Mouse (Mus musculus): Measurements from ENCODE around the gene Agtrap.

Agtrap gene

DNA sequence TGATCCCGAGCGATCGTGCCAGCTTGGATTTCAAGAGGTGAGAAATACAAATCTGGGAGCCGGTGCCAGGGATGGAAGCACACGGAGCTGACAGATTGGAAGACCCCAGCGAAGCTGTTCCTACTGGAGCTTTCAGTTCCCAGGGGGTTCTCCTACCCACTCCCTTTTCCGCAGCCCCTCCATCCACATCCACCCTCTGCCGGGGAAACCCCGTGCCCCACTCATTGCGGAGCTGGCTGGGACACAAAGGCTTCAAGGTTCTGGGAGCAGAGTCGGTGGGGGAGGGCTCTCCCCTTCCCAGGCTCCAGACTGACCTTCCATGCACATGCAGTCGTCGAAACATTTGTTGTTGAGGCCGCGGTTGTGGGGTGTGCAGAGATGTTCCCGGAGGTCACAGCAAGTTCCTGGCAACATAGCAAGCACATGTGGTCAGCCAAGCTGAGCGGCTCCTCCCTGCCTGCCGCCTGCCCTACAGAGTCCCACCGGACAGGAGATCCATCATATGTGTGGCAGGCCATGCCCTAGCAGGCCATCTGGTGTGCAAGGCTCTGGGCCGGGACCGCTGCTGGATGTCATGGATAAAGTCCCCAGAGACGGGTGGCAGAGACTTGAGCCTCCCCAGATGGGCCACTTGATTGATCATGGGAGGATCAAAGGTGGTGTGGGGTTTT lies 19.9 kb upstream of the Agtrap start:
- in situ Hi-C loops (cut with MboI; ENCODE audit: low sequenced_read_pairs) = no loop called here

DNA sequence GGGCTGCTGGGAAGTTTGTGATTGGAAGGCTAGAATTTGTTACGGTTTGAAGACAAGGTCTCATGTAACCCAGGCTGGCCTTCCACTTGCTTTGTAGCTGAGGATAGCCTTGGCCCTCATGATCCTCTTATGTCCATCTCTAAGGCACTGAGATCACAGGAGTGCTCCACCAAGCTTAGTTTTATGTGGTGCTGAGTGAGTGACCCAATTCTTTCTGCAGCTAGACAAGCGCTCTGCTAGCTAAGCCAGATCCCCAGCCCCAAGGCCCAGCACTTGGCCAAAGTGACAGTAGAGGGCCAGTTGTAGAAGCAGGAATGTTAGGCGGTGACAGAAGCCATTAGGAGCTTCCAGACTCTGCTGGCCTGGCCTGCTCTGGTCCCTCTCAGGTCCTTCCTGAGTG lies 16.3 kb upstream of the Agtrap start:
- in situ Hi-C loops (cut with MboI; ENCODE audit: low sequenced_read_pairs) = no loop called here

DNA sequence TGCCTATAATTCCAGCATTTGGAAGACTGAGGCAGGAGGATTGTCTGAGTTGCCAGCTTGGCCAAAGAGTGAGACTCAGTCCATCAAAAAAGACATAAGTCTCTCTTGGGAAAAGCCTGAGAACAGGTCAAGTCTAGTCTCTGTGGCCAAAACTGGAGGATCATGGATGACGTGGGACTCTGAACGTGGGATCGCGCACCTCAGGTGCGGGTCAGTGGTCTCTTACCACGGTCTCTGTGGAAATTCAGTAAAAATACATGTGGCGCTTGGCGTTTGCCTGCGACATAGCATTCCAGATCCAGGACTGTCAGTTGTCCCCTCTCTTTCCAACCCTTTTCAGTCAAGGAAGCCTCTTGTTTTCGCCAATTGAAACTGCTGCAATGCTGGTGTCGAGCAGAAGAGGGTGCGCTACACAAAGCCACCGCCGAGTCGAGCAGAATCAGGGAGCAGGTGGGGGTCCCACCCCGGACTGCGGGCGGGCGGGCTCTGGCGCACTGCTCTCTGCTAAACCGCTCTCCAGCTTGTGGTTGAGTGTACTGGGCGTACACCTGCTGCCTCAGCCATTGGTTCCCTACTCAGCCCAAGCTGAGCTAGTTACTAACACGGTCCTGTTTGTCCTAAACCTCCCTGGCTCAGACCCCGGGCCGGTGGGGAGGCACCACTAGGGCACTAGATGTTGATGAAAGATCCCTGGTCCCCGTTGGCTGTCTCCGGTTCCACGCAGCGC lies 14.1 kb upstream of the Agtrap start:
- in situ Hi-C loops (cut with MboI; ENCODE audit: low sequenced_read_pairs) = no loop called here

DNA sequence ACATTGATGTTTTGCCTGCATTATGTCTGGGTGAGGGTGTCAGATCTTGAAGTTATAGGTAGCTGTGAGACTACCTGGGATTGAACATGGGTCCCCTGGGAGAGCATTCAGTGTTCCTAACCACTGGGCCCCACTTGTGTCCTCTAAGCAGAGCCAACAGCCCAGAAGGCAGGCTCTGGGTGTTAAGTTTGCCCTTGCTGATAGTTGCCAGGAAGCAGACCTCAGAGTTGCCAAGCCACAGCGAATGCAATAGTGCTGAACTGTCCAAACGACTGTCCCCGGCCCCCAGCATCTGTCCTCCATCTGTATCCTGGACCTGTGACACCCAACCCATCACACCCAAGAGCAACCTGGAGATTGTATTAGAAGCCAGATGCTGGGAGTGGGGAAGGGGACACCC lies 10.8 kb upstream of the Agtrap start:
- in situ Hi-C loops (cut with MboI; ENCODE audit: low sequenced_read_pairs) = no loop called here

DNA sequence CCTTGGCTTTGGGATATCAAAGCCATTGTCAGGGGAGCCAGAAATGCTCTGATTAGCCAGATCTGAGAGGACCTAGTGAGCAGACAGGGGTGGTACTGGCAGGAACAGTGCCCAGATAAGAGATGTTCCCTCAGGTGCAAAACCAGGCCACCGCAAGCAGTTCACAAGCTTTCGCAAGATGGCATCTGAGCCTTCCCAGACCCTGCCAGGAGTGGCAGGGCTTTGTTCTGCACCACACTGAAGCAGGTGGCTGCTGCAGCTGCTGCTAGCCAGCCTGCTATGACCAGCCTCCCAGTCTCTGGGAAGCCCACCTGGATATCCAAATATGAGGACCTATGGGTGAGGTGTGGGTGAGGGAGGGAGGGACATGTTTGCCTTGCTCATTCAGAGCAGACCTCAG lies 10.1 kb upstream of the Agtrap start:
- in situ Hi-C loops (cut with MboI; ENCODE audit: low sequenced_read_pairs) = no loop called here

DNA sequence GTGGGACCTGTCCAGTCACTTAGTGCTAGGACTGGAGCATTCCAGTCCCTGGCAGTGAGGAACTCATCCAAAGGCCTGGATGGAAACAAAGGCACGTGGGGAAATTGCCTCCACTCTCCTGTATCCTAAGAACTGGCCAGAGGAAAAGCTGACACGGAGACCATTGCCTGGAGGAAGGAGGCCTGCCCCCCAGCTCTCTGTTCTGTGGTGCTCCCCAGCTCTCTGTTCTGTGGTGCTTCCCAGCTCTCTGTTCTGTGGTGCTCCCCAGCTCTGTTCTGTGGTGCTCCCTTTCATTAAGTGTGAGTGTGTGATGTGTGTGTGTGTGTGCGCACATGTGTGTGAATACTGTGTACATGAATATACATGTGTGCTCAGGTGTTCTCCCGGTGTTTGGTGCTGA lies 7.2 kb upstream of the Agtrap start:
- in situ Hi-C loops (cut with MboI; ENCODE audit: low sequenced_read_pairs) = no loop called here

DNA sequence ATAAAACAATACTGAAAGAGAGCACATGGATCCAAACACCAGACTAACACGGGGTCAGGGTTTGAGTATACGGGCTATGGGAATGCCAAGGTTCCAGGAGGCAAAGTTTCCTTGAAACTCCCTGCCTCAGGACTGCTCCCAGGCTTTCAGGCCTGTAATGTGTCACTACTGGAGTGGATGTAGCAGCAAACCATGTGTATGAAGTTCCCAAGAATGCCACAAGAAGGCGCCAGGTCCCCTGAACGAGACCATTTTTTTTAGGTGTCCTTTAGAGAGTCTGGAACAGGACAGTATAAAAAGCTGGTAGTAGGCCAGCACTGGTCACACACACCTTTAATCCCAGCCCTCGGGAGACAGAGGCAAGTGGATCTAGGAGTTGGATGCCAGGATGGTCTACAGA lies 6.3 kb upstream of the Agtrap start:
- in situ Hi-C loops (cut with MboI; ENCODE audit: low sequenced_read_pairs) = no loop called here

DNA sequence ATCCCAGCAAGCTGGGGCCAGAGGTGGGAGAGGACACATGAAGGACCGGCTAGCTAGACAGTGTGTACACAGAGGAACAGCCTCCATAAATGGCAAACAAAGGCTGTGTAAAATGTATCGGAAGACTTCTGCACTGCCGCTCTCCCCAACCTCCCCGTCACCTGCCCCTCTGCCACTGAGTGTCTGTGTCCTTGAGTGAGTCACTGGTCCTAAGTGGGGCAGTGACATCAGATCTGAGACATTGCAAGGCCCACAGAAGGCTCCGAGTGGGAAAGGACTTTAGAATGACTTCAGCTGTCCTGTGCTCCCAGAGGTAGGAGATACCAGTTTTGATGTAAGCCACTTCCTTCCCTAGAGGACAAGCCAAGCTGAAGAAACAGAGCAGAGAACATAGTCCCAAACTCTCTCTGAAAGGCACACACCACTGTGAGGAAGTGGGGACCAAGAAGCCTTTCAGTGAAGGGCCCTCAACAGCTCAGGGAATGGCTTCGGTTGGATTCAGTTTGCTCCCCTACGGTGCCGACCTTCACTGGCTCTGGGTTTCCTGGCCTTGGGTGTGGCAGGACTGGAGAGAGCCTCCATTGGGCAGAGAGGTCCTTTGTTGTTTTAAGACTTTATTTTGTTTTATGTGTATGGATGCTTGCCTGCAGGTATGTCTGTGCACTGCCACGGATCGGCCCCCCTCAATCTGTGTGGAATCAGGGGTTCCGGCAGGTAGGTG lies 4.9 kb upstream of the Agtrap start:
- in situ Hi-C loops (cut with MboI; ENCODE audit: low sequenced_read_pairs) = no loop called here

DNA sequence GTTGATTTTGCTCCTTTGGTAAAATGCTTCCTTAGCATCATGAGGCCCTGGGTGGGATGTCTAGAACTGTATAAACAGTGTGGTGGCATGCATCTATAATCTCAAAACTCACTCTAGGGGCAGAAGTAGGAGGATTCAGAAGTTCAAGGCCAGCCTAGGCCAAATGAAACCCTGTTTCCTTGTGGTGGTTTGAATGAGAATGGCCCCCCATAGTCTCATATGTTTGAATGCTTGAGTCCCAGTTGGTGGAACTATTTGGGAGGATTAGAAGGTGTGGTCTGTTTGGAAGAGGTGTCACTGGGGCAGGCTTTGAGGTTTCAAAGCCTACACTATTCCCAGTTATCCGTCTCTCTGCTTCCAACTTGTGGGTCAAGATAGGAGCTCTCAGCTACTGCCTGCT lies 3.4 kb upstream of the Agtrap start:
- in situ Hi-C loops (cut with MboI; ENCODE audit: low sequenced_read_pairs) = no loop called here

DNA sequence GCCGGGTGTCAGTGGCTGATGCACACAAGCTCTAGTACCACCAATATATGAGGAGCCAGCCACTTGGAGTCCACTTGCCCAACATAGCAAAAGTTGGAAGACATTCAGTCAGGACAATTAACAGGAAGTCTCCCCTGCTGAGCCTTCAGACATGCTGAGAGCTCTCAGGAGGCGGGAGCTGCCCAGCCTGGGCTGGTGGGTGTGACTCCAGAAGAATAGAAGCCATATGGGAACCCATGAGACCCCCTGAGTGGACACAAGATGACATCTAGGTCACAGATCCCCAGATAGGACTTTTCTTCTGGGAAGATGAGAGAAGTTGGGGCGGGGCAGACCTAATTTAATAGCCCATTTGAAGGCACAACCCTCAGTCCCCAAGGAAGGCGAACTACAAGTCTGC lies 1.3 kb upstream of the Agtrap start:
- in situ Hi-C loops (cut with MboI; ENCODE audit: low sequenced_read_pairs) = no loop called here

DNA sequence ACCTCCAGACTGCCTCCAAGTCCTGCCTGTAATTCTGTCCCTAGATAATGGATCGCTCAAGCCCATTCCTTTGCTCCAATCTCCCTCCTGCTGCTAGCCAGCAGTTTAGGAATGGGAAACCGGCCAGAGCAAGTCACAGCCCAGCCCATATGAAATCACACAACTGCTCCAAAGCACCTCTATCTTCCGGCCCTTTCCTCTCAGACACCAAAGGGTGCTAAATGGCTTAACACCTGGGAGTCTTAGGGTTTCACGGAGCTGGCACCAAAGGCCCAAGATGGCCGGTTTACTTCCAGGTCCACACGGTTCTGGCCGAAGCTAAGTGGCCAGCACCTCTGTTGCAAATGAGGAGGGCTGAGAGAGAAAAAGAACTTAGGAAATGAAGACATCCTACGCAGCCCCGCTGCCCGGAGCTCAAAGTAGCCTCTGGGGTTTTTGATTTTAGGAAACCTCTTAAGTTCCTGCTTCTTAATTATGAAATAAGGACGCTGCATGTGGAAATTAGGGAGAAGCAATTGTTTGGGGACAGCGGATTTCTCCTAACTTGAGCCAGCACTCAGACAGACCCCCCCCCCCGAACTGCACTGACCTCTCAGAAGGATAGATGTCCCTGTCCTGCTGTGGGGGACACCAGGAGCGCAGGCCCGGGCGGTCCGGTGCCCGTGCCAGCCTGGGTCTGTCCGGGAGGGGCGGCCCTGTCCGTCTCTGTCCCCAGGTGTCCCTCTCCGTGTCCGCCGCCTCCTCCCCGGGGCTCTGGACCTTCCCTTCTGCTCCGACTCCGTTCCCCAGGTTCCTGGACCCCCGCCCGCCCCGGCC lies 532 bp downstream of the Agtrap start:
- in situ Hi-C loops (cut with MboI; ENCODE audit: low sequenced_read_pairs) = no loop called here

DNA sequence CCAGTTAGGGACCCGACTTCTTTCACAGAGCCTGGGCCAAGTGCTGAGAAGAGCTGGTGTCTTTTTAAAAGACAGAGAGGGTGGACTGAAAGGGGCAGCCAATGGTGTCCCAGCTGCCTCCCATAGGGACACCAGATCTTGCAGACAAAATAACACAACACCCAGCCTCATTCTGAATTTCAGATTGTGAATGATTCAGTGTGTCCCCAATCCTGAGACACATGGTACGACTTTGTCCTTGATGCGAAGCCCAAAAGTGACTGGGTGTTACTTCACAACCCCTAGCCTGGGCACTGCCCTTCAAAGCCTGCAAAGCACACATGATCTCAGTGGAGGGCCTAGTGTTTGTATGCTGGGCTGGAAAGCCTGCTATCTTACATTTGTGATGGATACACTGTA lies 1.9 kb downstream of the Agtrap start:
- in situ Hi-C loops (cut with MboI; ENCODE audit: low sequenced_read_pairs) = no loop called here

DNA sequence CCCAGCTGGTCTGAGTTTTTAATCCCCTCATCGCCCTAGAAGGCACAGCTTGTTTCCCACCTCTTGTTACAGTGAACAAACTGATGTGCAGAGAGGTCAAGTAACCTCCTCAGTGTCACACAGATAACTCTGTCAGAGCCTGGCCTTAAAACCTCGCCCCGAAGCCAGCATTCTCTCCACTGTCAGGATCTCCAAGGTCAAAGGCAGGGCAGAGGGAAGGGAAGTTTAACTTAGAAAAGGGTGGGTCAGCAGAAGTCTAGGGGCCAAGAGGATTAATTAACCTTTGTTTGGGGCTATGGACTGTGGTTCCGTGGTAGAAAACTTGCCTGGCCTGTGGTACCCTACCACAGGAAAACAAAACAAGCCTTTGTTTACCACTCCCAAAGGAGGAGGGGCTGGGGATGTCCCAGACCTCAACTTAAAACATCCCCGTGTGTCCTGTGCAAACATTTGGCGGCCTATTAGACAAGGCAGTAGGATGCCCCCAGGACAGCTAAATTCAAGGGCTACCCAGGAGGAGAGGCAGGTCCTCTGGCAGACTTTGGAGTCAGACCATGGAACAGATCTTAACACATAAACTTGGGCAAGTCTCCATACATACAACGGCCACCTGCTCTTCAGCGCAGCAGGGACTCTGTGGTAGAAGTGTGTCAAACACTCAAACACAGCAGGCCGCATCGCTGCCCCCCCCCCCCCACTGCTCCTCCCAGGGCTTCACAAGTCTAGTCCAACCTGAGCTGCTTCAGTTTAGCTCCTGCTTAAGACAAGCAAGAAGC lies 2.5 kb downstream of the Agtrap start:
- in situ Hi-C loops (cut with MboI; ENCODE audit: low sequenced_read_pairs) = no loop called here

DNA sequence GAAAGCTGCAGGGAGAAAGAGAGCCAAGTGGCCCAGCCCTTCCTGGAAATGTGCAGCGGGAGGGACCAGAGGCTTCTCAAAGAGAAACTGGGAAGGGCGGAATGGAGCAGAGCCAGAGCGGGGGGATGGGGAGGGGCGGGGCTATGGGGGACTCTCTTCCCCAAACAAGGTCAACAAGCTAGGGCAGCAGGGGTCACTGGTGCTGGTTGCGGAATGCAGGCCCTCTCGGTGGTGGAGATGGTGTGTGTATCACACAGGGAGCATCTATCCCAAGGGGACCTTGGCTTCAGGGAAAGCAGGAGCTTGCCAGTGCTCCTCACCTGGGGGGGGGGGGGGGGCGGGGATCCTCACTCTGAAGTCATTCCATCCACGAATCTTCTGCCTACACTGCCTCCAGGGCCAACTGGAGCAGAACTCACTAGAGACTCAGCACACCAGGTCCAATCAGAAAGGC lies 3.5 kb downstream of the Agtrap start:
- in situ Hi-C loops (cut with MboI; ENCODE audit: low sequenced_read_pairs) = no loop called here

DNA sequence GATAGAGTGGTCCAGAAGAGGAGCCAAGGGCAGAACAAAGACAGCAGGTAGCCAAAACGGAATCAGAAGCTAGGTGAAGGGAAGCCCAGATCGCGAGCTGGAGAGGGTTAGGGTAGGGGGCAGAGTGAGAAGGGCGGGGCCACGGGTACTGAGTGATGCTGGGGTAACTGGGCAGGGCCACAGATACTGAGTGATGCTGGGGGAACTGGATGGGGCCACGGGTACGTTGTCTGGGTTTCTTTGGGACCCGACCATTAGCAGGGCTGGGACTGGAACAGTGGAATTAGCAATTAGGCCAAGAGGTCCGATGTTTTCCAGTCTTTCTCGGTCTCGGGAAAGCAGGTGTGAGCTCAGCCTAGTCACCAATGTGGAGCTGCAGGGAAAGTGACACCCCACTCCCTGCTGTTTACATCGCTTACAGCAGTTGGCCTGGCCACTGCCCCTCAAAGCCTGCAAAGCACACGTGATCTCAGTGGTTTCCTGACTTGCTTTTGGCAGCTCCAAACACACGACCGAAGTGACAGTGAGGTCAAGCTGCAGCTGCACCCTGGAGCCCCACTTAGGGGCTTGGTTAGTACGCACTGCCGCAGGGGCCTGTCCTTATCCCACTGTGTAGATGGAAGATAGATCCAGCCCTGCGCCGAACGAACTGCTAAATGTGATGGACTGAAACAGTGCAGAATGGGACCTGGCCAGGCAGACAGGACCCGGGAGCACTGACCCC lies 4.5 kb downstream of the Agtrap start:
- in situ Hi-C loops (cut with MboI; ENCODE audit: low sequenced_read_pairs) = no loop called here

DNA sequence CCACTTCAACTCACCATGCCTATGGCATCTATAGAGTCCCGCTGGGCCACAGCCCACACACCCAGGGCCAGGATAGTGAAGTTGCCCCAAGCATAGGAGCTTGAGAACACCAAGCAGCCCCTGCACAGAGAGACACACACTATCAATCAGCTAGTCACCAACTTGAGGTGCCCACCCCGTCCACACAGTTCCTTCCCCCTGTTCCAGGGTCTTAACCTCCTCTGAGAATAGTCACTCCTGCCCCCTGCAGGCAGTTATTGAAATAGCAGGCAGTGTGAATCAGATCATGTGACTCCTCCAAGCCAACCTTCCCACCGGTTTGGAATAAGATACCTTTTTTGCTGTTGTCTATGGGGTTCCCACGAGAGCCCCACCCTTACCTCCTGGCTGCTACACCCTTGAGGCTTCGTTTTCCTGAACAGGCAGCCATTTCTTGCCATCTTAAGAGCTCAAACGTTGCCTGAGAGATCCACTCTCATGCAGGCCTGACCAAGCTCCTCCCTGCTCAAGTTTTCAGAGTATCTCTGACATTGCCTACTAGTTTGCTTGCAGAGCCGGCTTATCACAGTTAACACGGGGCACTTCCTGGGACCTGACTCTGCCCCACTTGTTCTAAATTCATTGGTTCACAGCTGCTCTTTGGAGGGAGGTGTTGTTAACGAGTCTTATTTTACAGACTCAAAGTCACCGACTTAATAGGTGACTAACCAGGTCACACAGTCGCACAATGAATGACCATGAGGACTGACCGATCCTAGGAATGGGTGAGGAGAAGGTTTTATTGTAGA lies 5.4 kb downstream of the Agtrap start:
- in situ Hi-C loops (cut with MboI; ENCODE audit: low sequenced_read_pairs) = no loop called here

DNA sequence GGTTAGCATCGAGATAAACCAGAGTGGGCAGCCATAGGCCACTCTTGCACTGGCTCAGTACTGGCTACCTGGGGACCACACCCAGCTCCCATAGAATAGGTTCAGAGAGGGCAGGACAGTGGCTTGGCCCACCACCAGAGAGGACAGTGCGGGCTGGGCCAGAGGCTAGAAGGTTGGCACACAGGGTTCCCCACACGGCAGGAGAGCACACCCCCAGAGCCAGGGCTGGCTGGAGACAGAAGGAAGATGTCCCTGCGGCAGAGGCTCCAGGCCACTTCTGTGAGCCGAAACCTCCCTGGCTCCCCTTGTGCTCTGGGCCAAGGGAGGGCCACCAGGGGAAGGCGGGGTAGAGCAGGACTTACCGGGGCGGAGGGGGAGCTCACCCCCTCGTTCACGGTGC lies 6.6 kb downstream of the Agtrap start:
- in situ Hi-C loops (cut with MboI; ENCODE audit: low sequenced_read_pairs) = no loop called here

DNA sequence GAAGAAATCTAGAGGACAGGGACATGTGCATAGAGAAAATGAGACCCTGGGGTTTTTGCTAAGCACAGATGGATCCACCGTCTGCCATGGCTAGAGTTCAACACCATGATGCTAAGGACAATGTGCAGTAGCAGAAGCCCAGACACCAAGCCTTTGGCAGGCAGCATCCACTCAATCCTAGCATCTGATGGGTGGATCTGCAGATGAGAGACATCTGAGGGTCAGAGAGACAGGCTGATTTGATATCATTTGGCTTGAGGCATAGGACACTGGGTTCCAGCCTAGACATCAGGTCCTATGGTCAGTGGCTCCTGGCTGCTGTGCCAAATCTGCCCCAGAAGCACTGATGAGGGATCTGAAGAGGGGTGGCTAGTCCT lies 7.2 kb downstream of the Agtrap start:
- in situ Hi-C loops (cut with MboI; ENCODE audit: low sequenced_read_pairs) = no loop called here

DNA sequence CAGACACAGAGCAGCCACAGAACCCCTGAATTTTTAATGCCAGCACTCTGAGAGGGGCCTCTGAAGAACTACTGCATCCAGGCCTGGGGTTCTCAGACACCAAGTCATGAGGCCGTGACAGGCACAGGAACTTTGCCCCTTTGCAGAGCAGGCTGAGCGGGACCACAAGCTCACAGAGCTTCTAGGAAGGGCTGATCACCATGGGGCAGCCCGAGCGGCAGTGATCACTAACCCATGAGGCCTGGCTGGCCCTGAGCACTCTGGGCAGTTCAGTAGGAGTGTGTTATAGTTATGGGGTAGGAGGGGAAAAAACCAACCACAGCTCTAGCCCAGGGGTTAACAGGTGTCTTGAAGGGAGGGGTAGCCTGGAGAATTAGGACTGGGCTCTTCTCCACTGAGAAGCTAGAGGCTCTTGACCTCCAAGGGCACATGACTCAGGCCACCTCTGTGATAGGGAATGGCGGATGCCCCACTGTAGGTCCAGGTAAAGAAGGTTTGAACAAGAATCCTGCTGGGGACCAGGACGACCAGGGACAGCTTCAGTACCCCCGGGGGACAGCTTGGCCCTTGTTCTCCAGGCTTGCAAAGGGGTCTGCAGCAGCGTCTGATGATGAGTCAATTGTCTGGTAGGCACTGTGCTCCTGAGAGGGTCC lies 7.8 kb downstream of the Agtrap start:
- in situ Hi-C loops (cut with MboI; ENCODE audit: low sequenced_read_pairs) = no loop called here

All from CH12F3 (cell line).